In the genomic region with DNA sequence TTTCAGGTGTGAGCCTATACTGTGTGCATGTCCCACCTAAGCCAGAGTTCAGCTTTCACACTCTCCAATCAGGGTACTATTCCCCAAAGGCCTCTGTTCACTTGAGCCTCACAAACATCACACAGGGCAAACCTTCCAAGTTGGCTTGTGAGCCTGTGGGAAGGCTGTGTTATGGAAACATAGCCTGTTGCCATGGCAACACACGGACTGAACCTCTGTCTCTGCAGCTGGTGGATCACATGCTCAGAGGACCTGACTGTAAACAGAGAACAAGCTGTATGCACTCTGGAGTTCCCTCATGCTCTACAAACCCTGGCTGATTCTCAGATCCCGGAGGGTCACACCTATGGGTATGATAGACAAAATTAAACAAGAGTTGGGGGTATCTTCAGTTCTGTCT, we compare ENCODE assay signal across 9 mouse cellular contexts.
DNase-seq lines count a peak whose midpoint lies in the region; ATAC-seq and TF ChIP-seq lines count a peak whose summit lies in the region.
"Had no signal": no experiment of that assay in that cellular context is flagged by ENCODE, and none has a peak within 500 bp of the region (broad histone marks: within the 10 kb centered on the region; RNA-seq: fewer than 3 reads in every experiment).

No protein-coding gene starts in this region.

- peaks cover 9% of the 10 kb centered on the region; the same call in 1 of the 2 replicates for H3K4me1 ChIP-seq in hindbrain, embryonic 10.5 days (replicated peaks)
- no peaks in the 10 kb centered on the region for H3K4me1 ChIP-seq in lung, adult 2 months (ENCODE audit: control insufficient read depth, insufficient read depth, low read length)

- H3K27ac ChIP-seq in hindbrain, embryonic 10.5 days: no peak overlapping the region
- H3K27ac ChIP-seq: heart, embryonic 13.5 days had no signal

- no peaks in the 10 kb centered on the region for H3K9me3 ChIP-seq in hindbrain, embryonic 10.5 days

- no peak for ATAC-seq in activated CD4-positive, CD25-positive, alpha-beta regulatory T cell, adult 4 months

- no peak for TF ChIP-seq POLR2A in lung, adult 2 months (IDR thresholded peaks at IDR 0.05; ENCODE audit: borderline replicate concordance, extremely low read depth, low read depth, low read length)

- no peak overlapping the region for H3K4me3 ChIP-seq in hindbrain, embryonic 10.5 days
- no peak overlapping the region for H3K4me3 ChIP-seq in lung, adult 2 months (replicated peaks; ENCODE audit: extremely low read depth, low read depth, low read length)
- H3K4me3 ChIP-seq: heart, embryonic 13.5 days had no signal

- H3K36me3 ChIP-seq in hindbrain, embryonic 10.5 days: no peaks in the 10 kb centered on the region
- H3K36me3 ChIP-seq: heart, embryonic 13.5 days had no signal

- no peaks in the 10 kb centered on the region for H3K27me3 ChIP-seq in hindbrain, embryonic 10.5 days (ENCODE audit: insufficient read depth, poor library complexity, severe bottlenecking)
- H3K27me3 ChIP-seq: heart, embryonic 13.5 days had no signal

- no peak for TF ChIP-seq CTCF in lung, adult 2 months (IDR thresholded peaks at IDR 0.05; ENCODE audit: insufficient read depth, low read length)

- peak; percentile 49 for DNase-seq in adrenal gland, adult 2 months
- no peak for DNase-seq in adrenal gland, postnatal 25 days
- DNase-seq in forelimb bud, embryonic 11.5 days (ENCODE audit: low read depth, low spot score): peak; percentile 82
- DNase-seq in hindbrain, embryonic 10.5 days (ENCODE audit: low spot score): peak; percentile 65
- peak; percentile 19 to 46 for DNase-seq in layer of hippocampus, adult 18-20 months (ENCODE audit: low spot score in 2 of 2)
- DNase-seq in lung, adult 2 months: peak; percentile 14
- peak; percentile 60 for DNase-seq in ovary, postnatal 36 days (ENCODE audit: low spot score)

- WGBS in hindbrain, embryonic 10.5 days: 49% methylated on average over 2 of the region's 2 CpGs
- WGBS in lung, adult 2 months: 26% methylated on average over 2 of the region's 2 CpGs
